Mouse (Mus musculus): ENCODE data around the gene Lsm14b. TPM values are rescaled to one million over a fixed set of nuclear protein-coding genes. Genes with fewer than 3 reads are reported as not detected.

The Lsm14b gene
- polyA plus RNA-seq, 1 experiment = 24.0 TPM

DNA sequence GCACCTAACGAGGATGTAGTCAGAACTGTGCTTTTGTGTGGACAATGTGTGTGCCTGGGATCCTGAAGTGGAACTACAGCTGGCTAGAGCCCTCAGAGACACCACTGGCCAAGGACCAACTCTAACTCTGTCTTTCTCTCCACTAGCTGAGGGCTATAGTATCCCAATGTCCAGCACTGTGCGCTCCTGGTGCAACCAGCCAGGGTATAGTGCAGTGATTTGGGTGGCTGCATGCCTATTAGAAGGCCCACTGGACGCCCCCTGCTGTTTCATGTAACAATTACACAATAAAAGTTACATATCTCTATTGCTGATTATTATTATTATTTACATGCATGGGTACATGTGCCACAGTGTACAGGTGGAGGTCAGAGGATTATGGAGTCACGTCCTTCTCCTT, 20.5 kb downstream of the Lsm14b start:
- Histone ChIP-seq H3K4me1 (ENCODE audit: control insufficient read depth, insufficient read depth, low read length) (peaks cover 5% of the 10 kb centered on the region), H3K4me3 (replicated peaks; ENCODE audit: extremely low read depth, low read depth, low read length) (no peak overlapping the region)
- TF ChIP-seq POLR2A (IDR thresholded peaks at IDR 0.05; ENCODE audit: borderline replicate concordance, extremely low read depth, low read depth, low read length) = no peak
- peak; percentile 66 for TF ChIP-seq CTCF (IDR thresholded peaks at IDR 0.05; ENCODE audit: insufficient read depth, low read length)
- no peak for DNase-seq
- 38% methylated on average over 4 of the region's 4 CpGs for WGBS

DNA sequence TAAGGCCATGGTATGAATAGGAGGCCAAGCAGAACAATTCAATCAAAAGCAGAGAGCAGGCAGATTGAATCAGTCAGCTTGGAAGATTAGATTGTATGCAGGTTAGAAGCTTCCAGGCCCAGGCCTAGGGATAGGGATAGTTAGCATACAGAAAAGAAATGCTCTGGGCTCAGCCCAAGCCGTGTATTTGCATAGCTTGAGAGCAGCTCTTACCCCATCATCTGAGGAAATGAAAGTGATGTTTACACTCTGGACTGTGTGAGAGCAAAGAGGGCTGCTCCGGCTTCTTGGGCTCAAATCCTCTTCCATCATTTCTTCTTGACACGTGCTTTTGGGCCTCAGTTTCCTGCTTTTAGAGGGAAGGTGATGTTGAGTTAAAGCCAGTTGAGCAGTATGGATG, 22.8 kb downstream of the Lsm14b start:
- no peak for DNase-seq
- WGBS = 59% methylated on average over 3 of the region's 3 CpGs
- peaks cover 5% of the 10 kb centered on the region for H3K4me1 ChIP-seq (ENCODE audit: control insufficient read depth, insufficient read depth, low read length)
- TF ChIP-seq CTCF (IDR thresholded peaks at IDR 0.05; ENCODE audit: insufficient read depth, low read length) (no peak), POLR2A (IDR thresholded peaks at IDR 0.05; ENCODE audit: borderline replicate concordance, extremely low read depth, low read depth, low read length) (no peak)
- H3K4me3 ChIP-seq (replicated peaks; ENCODE audit: extremely low read depth, low read depth, low read length) = no peak overlapping the region

DNA sequence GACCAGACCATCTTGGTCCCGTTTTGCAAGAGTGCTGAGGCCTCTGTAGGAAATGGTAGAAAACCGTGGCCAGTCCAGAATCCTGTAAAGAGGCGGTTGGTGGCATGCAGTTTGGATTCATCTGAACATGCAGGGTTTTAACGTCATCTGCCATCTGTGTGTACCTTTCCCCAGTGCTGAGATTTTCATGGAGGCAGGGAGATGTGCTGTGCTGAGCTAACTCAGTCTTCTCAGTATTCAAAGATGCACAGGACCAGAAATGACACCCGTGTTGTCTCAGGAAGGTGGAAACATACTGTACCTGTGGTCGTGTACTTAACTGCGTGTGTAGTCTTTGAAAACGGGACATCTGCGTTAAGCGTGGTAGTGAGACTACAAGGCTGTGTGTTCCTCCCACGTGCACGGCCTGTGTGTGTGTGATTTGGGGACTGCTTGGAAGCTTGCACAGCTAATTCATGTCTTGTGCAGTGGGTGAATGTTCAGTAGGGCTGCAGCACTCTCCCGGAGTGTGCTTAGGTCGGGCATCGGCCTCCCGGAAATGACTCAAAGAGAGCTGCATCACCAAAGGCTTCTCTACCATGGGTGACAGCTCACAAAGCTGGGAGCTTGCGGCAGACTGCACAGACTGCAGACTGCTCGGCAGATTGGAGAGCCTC, 23.3 kb downstream of the Lsm14b start:
- DNase-seq = no peak
- 90% methylated on average over 18 of the region's 18 CpGs for WGBS
- Histone ChIP-seq H3K4me1 (ENCODE audit: control insufficient read depth, insufficient read depth, low read length) (peaks cover 5% of the 10 kb centered on the region), H3K4me3 (replicated peaks; ENCODE audit: extremely low read depth, low read depth, low read length) (no peak overlapping the region)
- TF ChIP-seq POLR2A (IDR thresholded peaks at IDR 0.05; ENCODE audit: borderline replicate concordance, extremely low read depth, low read depth, low read length) (no peak), CTCF (IDR thresholded peaks at IDR 0.05; ENCODE audit: insufficient read depth, low read length) (no peak)

DNA sequence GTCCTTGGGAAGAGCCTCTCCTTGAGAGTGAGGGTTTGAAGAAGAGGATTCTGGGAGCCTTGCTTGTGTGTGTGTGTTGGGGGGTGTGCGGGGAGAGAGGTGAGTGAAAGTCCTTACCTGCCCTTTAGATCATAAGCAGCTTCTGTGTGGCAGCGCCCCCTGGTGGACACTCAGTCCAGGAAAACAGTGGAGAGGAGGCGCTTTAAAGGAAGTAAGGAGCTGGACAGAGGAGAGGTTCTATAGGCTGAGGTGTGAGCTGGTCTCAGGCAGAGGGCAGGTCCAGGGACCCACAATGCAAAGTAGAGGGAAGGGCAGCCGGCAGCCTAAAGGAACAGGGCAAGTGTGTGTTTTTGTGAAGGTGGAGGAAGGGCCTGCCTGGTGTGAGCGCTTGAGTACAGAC, 26.2 kb downstream of the Lsm14b start:
- peaks cover 3% of the 10 kb centered on the region for H3K4me1 ChIP-seq (ENCODE audit: control insufficient read depth, insufficient read depth, low read length)
- peak; percentile 87 for TF ChIP-seq CTCF (IDR thresholded peaks at IDR 0.05; ENCODE audit: insufficient read depth, low read length)
- no peak for TF ChIP-seq POLR2A (IDR thresholded peaks at IDR 0.05; ENCODE audit: borderline replicate concordance, extremely low read depth, low read depth, low read length)
- peak; percentile 81 for DNase-seq
- WGBS = 20% methylated on average over 5 of the region's 5 CpGs
- H3K4me3 ChIP-seq (replicated peaks; ENCODE audit: extremely low read depth, low read depth, low read length) = no peak overlapping the region

DNA sequence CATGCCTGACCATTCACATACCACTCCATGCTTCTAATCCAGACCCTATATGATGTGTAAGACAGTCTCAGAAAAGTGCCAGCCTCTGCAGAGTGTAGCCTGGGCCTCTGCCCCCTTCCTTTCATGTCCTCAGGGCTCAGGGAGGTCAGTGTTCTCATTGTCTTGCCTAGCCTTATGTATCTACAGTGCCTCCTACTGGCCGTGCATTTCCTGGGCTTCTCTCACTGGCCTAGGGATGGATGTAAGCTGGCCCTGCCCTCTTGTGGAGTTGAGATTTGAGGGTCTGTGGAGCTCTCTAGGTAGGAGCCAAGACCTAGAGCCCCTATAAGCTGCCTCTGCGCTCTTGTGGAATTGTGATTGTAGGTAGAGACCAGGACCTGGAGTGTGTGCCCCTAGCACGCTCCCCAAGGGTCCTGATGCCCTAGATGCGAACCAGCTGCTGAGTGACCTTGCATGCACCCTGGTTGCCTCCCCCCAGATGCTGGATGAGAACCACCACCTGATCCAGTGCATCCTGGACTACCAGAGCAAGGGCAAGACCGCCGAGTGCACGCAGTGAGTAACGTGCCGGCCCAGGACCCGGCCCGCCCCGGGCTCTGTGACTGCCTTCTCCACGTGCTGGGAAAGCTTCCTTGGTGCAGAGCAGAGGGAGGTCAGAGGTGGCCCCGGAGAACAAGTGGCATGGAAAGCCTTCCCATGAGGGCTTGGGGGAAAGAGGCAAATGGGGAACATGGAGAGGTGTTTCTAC, 27.4 kb downstream of the Lsm14b start:
- 91% methylated on average over 14 of the region's 14 CpGs for WGBS
- Histone ChIP-seq H3K4me1 (ENCODE audit: control insufficient read depth, insufficient read depth, low read length) (peaks cover 3% of the 10 kb centered on the region), H3K4me3 (replicated peaks; ENCODE audit: extremely low read depth, low read depth, low read length) (no peak overlapping the region)
- TF ChIP-seq CTCF (IDR thresholded peaks at IDR 0.05; ENCODE audit: insufficient read depth, low read length) (peak; percentile 43; the same call in 1 of the 2 replicates), POLR2A (IDR thresholded peaks at IDR 0.05; ENCODE audit: borderline replicate concordance, extremely low read depth, low read depth, low read length) (no peak)
- DNase-seq = no peak

DNA sequence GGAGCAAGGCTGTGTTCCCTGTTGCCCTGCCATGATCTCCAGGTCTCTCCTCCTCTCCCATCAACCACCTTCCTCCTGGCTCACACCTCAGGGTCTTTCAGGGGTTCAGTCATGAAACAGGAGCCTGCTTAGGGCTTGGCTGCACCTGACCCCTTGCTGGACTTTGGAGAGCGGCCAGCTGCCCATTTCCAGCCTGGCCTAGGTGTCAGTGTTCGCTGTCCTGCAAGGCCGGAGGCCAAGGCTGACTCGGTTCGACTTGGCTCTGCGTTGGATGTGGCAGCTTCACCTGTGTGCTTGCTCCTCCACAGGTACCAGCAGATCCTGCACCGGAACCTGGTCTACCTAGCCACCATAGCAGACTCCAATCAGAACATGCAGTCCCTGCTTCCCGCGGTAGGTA, 28.2 kb downstream of the Lsm14b start:
- DNase-seq = no peak
- TF ChIP-seq CTCF (IDR thresholded peaks at IDR 0.05; ENCODE audit: insufficient read depth, low read length) (no peak), POLR2A (IDR thresholded peaks at IDR 0.05; ENCODE audit: borderline replicate concordance, extremely low read depth, low read depth, low read length) (no peak)
- 96% methylated on average over 9 of the region's 9 CpGs for WGBS
- Histone ChIP-seq H3K4me1 (ENCODE audit: control insufficient read depth, insufficient read depth, low read length) (peaks cover 3% of the 10 kb centered on the region), H3K4me3 (replicated peaks; ENCODE audit: extremely low read depth, low read depth, low read length) (no peak overlapping the region)

DNA sequence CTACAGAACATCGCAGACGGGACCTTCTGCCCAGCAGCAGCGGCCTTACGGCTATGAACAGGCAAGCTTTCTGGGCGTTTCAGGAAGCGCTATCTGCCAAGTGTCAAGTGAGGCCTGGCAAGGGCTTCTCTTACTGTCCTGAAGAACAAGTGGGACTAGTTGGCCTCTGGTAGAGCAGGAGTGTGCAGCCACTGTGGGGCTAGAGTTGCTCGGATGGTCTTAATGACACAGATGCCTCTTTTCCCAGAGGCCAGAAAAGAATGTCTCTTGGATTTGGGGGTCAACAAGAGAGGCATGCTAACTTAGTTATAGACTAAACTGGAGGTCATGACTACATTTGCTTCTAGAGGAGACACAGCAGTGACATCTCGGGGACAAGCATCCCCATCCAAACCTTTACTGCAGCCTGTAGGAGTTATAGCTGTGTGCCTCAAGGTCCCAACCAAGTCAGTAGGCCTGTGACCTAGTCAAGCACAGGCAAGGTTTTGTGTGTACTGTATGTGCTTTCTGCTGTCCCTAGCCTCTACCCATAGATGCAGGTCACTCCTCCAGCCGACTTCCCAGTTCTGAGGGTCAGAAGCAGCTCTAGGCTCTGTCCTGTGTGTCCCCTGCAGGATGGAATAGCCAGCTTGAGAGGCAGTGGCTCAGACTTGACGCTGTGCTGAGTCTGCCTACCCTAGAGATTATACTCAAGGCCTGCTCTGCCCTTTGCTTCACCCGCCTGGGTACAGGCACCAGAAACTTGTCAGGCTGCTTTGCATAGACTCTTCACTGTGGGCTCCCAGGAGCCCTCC, 38.7 kb downstream of the Lsm14b start:
- TF ChIP-seq POLR2A (IDR thresholded peaks at IDR 0.05; ENCODE audit: borderline replicate concordance, extremely low read depth, low read depth, low read length) (no peak), CTCF (IDR thresholded peaks at IDR 0.05; ENCODE audit: insufficient read depth, low read length) (no peak)
- Histone ChIP-seq H3K4me3 (replicated peaks; ENCODE audit: extremely low read depth, low read depth, low read length) (no peak overlapping the region), H3K4me1 (ENCODE audit: control insufficient read depth, insufficient read depth, low read length) (no peaks in the 10 kb centered on the region)
- WGBS = 88% methylated on average over 11 of the region's 11 CpGs
- no peak for DNase-seq

DNA sequence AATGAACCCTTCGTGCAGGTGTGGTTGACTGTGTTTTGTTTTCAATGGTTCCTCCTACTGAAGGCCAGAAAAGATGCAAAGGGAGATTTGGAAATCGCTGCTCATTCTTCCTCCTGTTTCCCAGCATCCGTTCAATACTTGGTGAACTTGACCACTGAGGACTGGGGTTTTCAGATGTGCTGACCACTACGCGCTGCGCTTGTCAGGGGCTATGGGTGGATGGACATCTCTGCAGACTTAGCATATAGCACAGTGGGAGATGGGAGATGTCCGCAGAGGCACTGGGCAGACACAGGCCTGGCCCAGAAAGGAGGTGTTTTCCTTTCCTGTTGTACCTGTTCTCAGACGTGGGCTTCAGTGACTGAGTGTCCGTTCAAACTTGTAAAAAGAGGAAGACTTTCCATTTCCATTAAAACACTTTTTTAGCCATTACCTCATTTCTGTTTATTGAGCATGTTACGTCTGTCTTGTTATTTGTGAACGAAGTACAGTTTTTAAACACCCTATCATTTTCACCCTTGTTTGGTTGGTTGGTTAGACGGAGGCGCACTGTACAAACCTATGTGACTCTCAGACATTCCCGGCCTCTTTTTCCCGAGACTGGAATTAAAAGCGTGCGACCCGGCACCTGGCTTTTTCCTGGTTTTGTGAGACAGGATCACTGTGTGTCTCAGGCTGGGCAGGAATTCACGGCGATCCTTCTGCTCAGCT, 45.1 kb downstream of the Lsm14b start:
- TF ChIP-seq CTCF (IDR thresholded peaks at IDR 0.05; ENCODE audit: insufficient read depth, low read length) (no peak), POLR2A (IDR thresholded peaks at IDR 0.05; ENCODE audit: borderline replicate concordance, extremely low read depth, low read depth, low read length) (no peak)
- Histone ChIP-seq H3K4me1 (ENCODE audit: control insufficient read depth, insufficient read depth, low read length) (peaks cover 8% of the 10 kb centered on the region), H3K4me3 (replicated peaks; ENCODE audit: extremely low read depth, low read depth, low read length) (peak overlapping the region; percentile 91)
- 30% methylated on average over 20 of the region's 20 CpGs for WGBS
- DNase-seq = no peak

Measured in lung, adult 2 months (tissue).